Mouse (Mus musculus) heart, postnatal 4 days (tissue): ENCODE results near the gene Eif2ak3. TPM values are rescaled to one million over a fixed set of nuclear protein-coding genes. Genes with fewer than 3 reads are reported as not detected.

Experiments used
- DNase-seq: peaks from one replicate; pipeline ENCODE4 v3.0.0; 2021
- total RNA-seq, 2 experiments: library from RNA; stranded (reverse); gene quantifications; 2 replicates each; pipeline ENCODE4 v1.2.3; 2021

The Eif2ak3 gene
- total RNA-seq, 2 experiments from 2014 or later = 12.6 to 13.7 TPM

DNA sequence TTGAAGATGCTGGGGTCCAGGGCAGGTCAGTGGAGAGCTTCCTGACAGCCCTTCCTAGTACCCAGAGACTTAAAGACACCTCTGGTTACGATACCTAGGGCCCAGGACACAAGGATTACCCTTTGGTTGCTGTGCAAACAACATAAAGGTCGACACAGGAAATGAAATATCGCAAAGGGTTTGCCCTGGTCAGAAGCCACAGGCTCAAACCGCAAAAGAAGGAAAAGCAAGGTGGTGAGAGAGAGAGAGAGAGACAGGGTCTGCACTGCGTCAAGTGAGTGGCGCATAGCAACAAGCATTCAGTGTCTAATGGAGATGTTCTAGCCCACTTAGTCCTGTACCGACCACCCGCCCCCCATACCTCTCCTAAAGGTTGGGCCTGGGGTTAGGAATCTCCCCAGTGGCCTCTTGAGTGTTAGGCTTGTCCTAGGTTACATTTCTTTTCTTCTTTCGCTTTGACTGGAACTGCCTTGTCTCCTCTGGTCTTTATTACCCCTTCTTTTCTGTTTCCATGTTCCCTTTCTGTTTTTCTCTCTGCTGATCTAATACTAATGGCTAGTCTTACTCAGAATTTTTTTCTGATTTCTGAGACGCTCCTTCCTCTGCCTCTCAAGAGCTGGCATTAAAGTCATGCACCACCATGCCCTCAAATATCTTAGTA lies 13.0 kb upstream of the Eif2ak3 start:
- DNase-seq = no peak

DNA sequence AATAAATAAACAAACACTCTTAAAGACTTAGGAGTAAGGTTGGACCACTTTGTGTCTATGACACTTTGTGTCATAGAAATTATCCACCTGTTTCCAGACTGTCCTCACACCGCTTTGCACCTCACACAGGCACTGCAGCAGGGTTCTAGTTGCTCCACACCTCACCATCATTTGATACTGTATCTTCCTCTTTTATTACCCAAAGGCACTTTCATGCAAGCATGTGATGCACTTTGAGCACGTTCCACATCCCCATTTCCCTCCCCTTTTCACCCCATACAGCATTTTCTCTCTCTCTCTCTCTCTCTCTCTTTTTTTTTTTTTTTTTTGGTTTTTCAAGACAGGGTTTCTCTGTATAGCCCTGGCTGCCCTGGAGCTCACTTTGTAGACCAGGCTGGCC lies 7.0 kb upstream of the Eif2ak3 start:
- DNase-seq = no peak

DNA sequence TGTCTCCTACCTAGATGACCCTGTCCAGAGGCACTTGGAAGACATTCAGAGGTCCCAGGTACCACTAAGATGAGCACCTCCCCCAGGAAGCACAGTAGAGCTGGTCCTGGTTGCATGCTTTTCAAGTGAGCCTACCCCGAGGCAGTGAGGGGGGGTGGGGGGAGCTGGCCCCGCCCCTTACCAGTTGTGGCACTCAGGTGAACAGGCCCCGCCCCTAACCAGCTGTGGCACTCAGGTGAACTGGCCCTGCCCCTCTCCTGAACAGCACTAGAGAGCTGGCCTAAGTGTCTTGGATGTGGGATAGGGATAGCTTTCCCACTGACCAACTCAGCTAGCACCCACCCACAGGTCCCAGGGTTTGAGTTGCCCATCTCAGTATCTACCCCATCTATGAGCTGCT lies 5.8 kb upstream of the Eif2ak3 start:
- no peak for DNase-seq

DNA sequence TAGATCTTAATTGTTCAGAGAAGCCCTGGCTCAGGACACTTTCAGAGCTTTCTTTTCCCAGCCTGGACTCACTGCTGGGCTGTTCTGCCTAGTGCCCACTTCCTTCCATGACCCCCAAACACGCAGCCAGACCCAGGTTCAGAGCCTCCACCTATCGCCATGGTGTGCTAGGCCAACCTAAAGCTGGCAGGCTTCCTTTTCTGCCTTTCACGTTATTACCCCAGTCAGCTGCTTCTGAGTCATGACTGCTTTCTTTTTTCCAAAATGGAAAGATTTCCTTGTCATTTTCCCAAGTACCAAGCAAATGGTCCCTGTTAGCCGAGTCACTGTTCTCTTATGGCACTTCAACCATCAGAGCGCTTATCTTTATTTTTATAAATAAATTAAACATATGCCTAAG lies 4.0 kb upstream of the Eif2ak3 start:
- no peak for DNase-seq

DNA sequence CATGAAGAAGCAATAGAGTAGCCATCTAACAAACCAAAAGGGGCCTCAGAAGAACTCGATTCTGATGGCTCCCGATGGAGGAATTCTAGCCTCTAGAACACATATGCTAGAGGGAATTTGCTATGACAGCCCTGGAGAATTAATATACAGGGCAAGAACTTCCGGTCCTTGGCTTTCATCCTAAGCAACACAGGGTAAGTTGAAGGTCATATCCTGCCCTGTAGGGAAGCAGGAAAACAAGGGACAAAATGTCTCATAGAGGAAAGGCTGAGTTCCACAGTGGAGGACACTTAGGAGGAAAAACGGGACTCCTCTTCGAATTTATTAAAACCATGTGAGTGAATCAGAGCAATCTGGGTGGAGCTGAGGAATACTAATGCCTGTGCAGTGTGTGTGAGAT lies 1.3 kb upstream of the Eif2ak3 start:
- DNase-seq = no peak

DNA sequence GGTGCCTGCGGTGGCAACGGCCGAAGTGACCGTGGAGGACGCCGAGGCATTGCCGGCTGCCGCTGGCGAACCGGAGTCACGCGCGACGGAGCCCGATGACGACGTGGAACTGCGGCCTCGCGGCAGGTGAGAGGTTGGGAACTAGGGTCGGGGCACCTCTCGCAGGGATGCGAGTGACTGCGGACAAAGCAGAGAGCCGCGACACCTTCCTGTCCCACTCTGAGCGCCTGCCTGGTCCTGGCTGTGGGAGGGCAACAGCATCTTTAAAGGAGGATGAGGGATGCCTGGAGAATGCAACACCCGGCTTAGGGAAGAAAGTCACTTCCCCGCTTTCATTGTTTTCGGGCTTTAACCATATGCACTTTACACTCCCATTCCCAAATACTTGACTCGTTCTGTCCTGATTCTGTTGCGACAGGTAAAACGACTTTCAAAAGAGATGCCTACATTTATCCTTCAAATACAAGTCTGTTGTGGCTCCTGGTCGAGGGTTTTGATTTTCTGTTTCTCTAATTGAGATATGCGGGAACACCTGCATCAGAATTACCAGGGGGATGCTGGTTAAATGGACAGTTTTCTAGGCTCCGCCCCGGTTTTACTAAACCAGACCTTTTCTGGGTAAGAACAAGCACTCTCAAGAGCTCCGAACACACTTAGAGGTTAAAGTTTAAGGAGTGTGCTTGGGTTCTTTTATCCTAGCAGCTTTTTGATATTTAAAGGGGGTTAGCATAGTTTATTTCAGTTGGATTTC lies 756 bp downstream of the Eif2ak3 start:
- DNase-seq = no peak

DNA sequence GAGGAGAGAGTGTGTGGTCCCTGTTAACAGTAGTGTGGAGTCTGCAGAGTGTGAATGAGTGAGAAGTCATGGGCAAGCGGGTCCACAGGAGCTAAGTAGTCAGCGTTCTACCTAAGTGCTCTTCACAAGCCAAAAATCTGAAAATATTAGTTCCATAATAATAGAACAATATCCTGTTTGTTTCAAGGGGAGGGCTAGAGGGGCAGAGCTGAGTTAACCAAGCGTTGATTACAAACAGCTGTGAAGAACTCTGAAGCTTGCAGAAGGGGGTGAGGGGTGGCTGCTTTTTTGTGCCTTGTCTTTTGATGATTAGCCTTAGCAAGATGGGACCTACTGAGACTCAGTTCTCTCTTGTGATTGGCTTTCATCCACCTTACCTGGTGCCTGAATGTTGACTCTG lies 3.1 kb downstream of the Eif2ak3 start:
- no peak for DNase-seq

DNA sequence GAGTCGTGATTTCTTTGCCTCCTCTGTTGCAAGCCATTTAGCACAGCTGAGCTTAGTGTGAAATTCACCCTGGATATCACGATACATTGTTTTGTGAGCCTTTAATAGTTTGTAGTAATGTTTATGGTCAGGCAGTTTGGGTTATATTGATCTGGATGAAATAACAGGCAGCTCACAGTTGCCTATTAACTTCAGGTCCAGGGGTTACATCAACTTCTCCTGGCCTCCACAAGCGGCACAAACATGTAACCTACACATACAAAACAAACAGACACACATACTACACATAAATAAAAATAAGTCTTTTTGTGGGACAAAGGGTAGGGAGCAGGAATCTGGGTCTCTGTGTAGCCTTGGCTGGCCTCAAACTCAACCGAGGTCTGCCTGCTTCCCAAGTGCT lies 9.1 kb downstream of the Eif2ak3 start:
- DNase-seq = no peak

DNA sequence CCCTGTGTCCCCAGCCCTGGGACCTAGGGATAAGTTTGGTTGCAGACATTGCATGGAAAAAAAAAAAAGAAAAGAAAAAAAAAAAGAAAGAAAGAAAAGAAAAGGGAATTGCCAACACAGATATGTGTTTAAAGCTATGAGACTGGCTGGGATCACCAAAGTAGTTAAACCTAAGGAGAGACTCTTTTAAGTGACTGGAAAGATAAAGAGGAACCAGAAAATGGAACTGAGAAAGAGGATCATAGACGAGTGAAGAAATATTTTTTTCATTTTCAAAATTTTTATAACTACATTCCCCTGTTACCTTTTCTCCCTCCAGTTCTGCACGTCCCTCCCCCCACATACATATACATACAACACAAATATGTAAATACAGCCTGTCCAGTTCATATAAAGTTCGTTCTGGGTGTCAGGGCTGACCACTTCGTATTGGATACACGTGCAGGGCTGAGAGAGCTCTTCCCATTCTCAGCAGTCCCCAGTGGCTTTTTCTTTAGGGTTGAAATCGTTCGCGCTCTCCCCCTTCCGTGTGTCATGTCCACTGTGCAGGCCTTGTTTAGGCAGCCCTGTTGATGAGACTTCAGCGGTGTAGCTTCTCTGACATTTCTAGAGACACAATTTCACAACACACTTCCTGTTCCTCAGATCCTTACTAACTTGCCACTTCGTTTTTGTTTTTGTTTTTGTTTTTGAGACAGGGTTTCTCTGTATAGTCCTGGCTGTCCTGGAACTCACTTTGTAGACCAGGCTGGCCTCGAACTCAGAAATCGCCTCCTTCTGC lies 11.4 kb downstream of the Eif2ak3 start:
- no peak for DNase-seq

DNA sequence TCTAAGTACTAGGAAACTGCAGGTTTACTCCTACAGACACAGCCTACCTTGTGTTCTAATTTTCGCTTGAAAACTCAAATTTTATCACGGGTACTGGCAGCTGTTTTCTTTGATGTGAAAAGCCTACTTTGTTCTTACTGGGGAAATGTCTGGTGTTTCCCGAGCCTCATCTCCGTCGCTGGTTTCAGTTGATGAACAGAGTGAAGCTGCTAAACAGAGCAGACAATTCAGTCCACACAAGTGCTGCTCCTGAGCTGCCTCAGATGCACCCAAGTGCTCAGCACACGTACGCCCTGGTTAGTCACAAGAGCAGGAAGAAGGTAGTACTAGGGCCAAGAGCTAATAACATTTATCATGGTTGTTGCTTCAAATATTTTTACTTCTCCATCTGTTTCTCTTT lies 18.4 kb downstream of the Eif2ak3 start:
- no peak for DNase-seq

DNA sequence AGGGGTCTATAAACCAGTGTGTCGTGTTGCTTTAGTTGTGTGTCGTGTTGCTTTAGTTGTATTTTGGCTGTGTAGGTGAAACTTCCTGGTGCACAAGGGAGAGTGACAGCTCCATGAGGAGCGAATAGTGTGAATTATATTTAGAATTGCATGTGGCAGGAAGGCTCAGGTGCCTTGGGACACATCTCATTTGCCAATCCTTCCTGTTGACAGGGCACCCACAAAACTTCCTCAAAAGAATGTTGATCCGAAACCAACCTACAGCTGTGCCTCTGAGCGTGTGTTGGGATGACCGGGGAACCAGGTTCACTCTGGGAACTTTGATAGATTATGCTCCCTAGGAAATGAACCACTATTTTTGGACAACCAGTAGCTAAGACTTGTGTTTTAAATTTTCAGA lies 20.0 kb downstream of the Eif2ak3 start:
- DNase-seq = no peak

DNA sequence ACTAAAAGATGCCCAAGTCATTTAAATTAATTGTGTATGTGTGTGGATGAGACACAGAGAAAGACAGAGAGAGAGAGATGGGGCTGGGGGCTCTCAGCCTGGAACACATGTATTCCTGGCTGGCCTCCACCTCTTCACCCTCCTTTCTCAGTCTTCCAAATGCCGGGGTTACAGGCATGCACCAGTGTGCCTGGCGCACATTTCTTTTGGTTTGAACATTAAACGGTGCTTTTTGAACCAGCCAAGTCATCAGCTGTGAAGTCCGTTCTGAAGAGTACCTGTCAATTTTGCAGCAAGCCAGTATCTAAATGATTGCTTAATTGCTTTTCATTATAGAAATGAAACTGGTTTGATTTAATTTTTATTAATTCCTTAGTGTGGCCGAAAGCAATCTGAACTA lies 22.4 kb downstream of the Eif2ak3 start:
- DNase-seq = no peak

DNA sequence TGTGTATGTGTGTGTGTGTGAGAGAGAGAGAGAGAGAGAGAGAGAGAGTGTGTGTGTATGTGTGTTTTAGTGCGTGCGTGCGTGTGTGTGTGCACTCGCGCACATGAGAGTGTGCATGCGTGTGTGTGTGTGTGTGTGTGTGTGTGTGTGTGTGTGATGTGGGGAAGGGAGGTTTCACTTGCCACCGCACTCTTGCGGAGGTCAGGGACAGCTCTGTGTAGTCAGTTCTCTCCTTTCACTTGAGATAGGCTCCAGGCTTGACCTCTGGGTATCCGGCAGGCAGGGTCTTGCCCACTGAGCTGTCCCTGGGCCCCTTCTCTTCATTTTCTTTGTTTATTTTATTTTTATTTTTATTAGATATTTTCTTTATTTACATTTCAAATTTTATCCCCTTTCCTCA lies 23.0 kb downstream of the Eif2ak3 start:
- DNase-seq = no peak

DNA sequence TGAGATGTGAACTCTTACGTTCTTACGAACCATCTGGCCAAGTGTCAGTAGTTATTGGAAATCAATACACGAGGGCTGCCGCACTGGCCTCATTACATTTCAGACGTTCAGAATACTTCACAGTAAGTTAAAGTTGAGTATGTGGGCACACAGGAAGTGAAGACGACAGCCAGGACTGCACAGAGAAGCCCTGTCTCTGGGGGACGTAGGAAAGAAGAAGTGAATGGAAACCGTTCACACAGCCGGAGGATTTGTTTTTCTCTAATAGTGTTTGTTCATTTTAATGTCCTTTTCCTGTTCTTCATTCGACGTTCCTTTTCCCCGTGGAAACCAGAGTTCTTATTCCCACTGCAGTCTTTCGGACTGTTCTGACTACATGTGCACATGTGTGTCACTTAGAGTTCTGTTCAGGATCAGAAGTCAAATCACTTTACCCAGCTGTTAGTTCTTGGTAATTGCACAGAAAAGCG lies 27.2 kb downstream of the Eif2ak3 start:
- DNase-seq = no peak

DNA sequence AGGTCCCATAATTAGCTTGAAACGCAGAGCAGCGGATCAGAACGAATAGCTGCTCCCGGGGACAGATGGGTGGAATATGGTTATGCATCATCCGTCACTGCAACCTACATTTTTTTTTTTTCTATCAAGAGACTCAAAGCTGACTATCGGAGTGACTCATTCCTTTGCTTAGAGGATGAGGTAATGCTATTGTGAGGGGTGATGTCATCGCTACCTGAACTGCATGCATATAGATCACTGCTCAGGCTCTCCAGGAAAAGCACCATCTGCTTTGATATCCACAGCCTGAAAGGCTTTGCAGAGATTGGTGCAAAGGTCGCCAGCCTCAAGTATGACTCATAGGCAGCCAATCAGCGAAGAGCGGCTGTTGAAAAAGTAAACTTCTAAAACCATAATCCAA lies 27.8 kb downstream of the Eif2ak3 start:
- DNase-seq = peak; percentile 43

DNA sequence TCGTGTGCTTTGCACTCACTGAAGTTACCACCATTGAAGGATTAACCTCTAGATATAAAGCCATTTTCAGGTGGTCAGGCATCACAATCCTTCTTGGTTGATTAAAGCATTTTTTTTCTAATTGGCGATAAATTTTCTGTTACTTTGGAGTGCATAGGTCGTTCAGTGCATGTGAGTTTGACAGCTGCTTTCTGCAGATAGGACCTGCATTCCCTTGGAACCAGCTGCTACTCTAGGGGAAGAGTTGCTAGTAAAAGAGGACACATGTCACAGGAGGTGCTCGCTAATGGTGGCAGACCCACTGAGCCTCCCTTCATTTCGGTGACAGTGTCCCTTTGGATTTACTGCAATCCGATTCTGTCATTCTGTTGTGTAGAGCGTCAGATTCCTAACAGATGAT lies 28.3 kb downstream of the Eif2ak3 start:
- no peak for DNase-seq

DNA sequence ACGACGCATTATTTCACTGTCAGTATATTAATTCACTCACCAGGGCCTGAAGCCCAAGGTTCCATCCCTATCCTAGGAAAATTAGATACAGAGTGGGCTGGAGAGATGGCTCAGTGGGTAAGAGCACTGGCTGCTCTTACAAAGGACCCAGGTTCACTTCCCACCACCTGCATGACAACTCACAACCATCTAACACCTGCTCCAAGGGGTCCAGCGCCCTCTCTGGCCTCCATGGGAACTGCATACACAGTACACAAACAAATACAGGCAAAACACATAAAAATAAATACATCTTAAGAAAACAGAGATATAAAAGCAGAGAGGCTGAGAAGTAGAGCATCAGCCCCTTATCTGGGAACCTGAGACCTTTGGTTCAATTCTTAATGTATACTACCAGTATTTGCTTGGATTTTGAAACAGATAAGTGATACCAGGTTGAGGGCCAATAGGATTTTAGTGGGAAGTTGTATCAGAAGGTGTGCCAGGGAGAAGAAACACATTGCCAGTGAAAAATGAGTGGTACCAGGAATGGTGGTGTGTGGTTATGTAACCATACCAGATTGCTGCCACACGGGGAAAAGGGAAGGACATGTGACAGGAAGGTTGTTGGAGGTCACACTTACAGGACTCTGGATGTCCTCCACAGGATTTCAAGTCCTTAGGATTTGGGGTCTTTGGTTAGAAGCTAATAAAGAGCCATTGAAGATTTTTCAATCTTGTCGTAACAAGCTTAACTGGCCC lies 29.9 kb downstream of the Eif2ak3 start:
- DNase-seq = no peak

DNA sequence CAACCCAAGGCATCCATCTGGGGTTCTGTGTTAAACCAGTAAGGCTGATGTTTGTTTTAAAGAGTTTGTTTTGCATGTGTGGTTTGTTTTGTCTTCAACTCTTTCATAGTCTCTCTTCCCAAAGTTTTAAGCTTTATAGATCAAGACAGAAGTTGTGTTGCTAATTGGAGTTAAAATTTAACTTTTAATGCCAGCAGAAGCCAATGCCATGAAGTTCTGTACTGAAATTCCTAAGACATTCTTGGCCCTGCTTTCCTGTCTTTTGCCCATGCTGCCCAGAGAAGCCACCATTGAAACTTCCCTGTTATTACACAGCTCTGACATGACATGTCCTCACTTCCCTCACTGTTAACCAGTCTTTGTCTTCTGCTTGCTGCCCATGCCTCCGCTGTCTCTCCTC lies 30.7 kb downstream of the Eif2ak3 start:
- DNase-seq = no peak

DNA sequence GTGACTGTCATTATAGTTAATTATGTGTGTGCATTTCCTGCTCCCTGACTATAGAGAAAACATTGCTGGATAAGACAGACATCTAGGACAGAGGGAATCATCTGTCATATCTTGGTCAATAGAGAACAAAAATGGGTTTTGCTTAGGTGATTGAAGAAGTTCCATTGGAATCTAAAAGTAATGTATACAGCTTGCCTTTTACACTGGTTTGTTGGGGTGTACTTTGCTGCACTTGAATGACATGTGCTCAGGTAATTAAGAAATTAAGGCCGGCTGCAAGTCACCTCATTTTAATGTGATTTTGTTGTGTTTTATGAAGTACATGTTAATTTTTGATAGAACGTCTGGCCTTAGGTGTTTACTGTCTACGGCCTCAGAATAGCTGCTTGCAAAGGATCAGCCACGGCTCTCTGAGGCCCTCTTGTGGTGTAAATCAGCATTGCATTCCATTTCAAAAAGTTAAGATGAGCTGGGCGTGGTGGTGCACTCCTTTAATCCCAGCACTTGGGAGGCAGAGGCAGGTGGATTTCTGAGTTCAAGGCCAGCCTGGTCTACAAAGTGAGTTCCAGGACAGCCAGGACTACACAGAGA lies 36.5 kb downstream of the Eif2ak3 start:
- DNase-seq = peak; percentile 87

DNA sequence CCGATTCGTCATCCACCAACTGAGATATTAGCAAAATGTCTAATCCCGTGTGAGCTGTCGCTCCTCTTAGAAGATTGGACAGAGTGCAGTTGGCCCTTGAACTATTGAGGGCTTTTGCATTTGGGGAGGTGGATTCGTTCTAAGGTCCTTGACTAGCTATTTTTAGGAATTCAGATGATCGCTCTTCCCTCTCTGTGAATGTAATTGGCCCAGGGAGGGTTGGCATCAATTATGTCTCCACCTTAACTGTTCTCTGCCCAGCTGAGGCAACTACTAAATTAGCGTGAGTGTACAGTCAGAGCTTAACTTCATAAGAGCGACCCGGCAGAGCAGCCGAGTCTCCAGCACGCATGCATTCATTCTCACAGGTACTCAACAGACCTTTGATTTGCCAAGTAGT lies 43.7 kb downstream of the Eif2ak3 start:
- DNase-seq = no peak

DNA sequence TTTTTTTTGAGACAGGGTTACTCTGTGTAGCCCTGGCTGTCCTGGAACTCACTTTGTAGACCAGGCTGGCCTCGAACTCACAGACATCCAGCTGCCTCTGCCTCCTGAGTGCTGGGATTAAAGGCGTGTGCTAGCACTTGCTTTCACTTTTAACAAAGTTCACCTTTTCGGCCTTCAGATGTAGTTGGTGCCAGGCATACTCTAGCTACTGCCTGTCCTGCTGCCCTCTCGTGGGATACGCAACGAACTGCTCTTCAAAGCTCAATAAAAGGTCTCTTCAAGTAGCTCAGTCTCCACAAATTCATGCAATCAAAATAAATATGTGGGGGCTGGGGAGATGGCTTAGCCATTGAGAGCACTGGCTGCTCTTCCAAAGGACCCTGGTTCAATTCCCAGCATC lies 53.9 kb downstream of the Eif2ak3 start:
- no peak for DNase-seq

DNA sequence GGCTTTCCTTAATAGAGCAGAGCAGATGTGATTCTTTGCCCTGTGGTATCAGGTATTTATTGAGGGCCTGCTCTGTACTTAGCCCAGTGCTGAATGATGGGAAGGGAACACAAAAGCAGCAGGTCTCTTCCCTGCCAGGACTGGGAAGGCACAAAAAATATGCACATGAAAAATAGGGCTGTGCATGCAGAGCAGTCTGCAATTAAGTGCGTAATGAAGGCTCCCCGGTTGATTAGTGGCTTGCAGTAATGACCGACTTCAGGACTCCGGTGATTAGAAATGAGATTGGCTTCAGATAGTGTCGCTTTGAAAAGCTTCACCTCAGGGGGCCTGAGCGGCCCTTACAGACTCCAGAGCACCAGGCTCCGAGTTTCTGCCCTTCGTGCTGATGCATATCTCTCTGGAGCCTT lies 55.3 kb downstream of the Eif2ak3 start:
- no peak for DNase-seq
